Mouse (Mus musculus) MEL (cell line): ENCODE results near the gene Zbtb43. TPM values are rescaled to one million over a fixed set of nuclear protein-coding genes. Genes with fewer than 3 reads are reported as not detected.

Source experiments
- DNase-seq: peaks from one replicate; pipeline ENCODE4 v3.0.0; 2011; ENCODE audit warnings: low read depth, low spot score
- H3K27ac ChIP-seq: 2 replicates; pipeline ENCODE4 v1.5.1; 2012; ENCODE audit warnings: low read depth, mild to moderate bottlenecking, control low read depth, low read length, moderate library complexity; ENCODE audit not compliant: control insufficient read depth
- H3K27me3 ChIP-seq, 2 experiments: fragments of 150-350 bp in 1 of 2; sonication (generic) in 1 of 2; 2 replicates each; pipeline ENCODE4 v1.6.1; 2012; ENCODE audit warnings: low read length in 2 of 2, mild to moderate bottlenecking in 2 of 2, improper control_type of control experiment in 1 of 2, moderate library complexity in 1 of 2; ENCODE audit not compliant: insufficient read depth in 2 of 2, control insufficient read depth in 1 of 2
- H3K36me3 ChIP-seq, 2 experiments: 2 replicates each; pipeline ENCODE4 v1.6.1; 2012 to 2014; ENCODE audit warnings: low read length in 2 of 2, improper control_type of control experiment in 1 of 2, inconsistent platforms in 1 of 2, mild to moderate bottlenecking in 1 of 2; ENCODE audit not compliant: insufficient read depth in 2 of 2, control insufficient read depth in 1 of 2
- H3K4me1 ChIP-seq, 2 experiments: fragments of 150-350 bp in 1 of 2; sonication (generic) in 1 of 2; 2 replicates each; pipeline ENCODE4 v1.6.1; 2012; ENCODE audit warnings: low read length in 2 of 2, improper control_type of control experiment in 1 of 2, mild to moderate bottlenecking in 1 of 2; ENCODE audit not compliant: insufficient read depth in 2 of 2, control insufficient read depth in 1 of 2
- H3K4me3 ChIP-seq, 2 experiments: fragments of 150-350 bp in 1 of 2; sonication (generic) in 1 of 2; 2 replicates each; pipeline ENCODE4 v1.5.1; 2012; ENCODE audit warnings: low read depth in 2 of 2, low read length in 2 of 2, mild to moderate bottlenecking in 2 of 2, moderate library complexity in 2 of 2, control low read depth in 1 of 2, improper control_type of control experiment in 1 of 2; ENCODE audit not compliant: control insufficient read depth in 1 of 2, insufficient read depth in 1 of 2
- H3K79me2 ChIP-seq: 2 replicates; pipeline ENCODE4 v1.6.1; 2012; ENCODE audit warnings: mild to moderate bottlenecking, low read length, moderate library complexity; ENCODE audit not compliant: control insufficient read depth, poor library complexity, insufficient read depth
- H3K9ac ChIP-seq: 2 replicates; pipeline ENCODE4 v1.6.1; 2012; ENCODE audit warnings: low read depth, mild to moderate bottlenecking, control low read depth, low read length, moderate library complexity; ENCODE audit not compliant: control insufficient read depth, poor library complexity, severe bottlenecking
- H3K9me3 ChIP-seq: fragments of 150-350 bp; sonication (generic); replicated peaks from 2 replicates; pipeline ENCODE4 v1.6.1; 2012; ENCODE audit warnings: mild to moderate bottlenecking, low read length, improper control_type of control experiment, moderate library complexity; ENCODE audit not compliant: insufficient read depth
- CHD2 ChIP-seq: IDR thresholded peaks from 2 replicates; pipeline ENCODE4 v1.6.1; 2011; ENCODE audit warnings: low read length, improper control_type of control experiment
- CTCF ChIP-seq, 3 experiments: IDR thresholded peaks in 2 of 3; conservative IDR thresholded peaks in 1 of 3; 2 replicates each; pipeline ENCODE4 v1.5.1; 2011 to 2012; ENCODE audit warnings: low read length in 3 of 3, low read depth in 2 of 3, mild to moderate bottlenecking in 2 of 3, improper control_type of control experiment in 1 of 3, inconsistent platforms in 1 of 3, mixed read lengths in 1 of 3, moderate library complexity in 1 of 3; ENCODE audit not compliant: control insufficient read depth in 1 of 3, insufficient read depth in 1 of 3, poor library complexity in 1 of 3, severe bottlenecking in 1 of 3
- E2F4 ChIP-seq: IDR thresholded peaks from 2 replicates; pipeline ENCODE4 v1.6.1; 2011; ENCODE audit warnings: low read depth, low read length, improper control_type of control experiment, borderline replicate concordance
- ELF1 ChIP-seq: IDR thresholded peaks from 2 replicates; pipeline ENCODE4 v1.6.1; 2014; ENCODE audit warnings: low read depth, mild to moderate bottlenecking, inconsistent platforms, low read length, improper control_type of control experiment, moderate library complexity
- ETS1 ChIP-seq: IDR thresholded peaks from 2 replicates; pipeline ENCODE4 v1.6.1; 2012; ENCODE audit warnings: low read depth, mild to moderate bottlenecking, inconsistent platforms, low read length, improper control_type of control experiment, moderate library complexity
- KAT2A ChIP-seq: conservative IDR thresholded peaks from 2 replicates; pipeline ENCODE4 v1.6.1; 2012; ENCODE audit warnings: low read depth, low read length, improper control_type of control experiment, inconsistent platforms
- MAFK ChIP-seq: IDR thresholded peaks from 2 replicates; pipeline ENCODE4 v1.6.1; 2011; ENCODE audit warnings: low read depth, mild to moderate bottlenecking, low read length, improper control_type of control experiment, borderline replicate concordance
- MEF2A ChIP-seq: IDR thresholded peaks from 2 replicates; pipeline ENCODE4 v1.6.1; 2014; ENCODE audit warnings: low read depth, mild to moderate bottlenecking, inconsistent platforms, low read length, improper control_type of control experiment; ENCODE audit not compliant: poor library complexity, insufficient replicate concordance, severe bottlenecking; ENCODE audit errors: extremely low read depth
- MXI1 ChIP-seq: IDR thresholded peaks from 2 replicates; pipeline ENCODE4 v1.6.1; 2011; ENCODE audit warnings: mild to moderate bottlenecking, low read depth, low read length, improper control_type of control experiment
- MYB ChIP-seq: IDR thresholded peaks from 2 replicates; pipeline ENCODE4 v1.6.1; 2011; ENCODE audit warnings: mild to moderate bottlenecking, low read depth, low read length, improper control_type of control experiment
- MYC ChIP-seq: IDR thresholded peaks from 2 replicates; pipeline ENCODE4 v1.6.1; 2011; ENCODE audit warnings: low read depth, mild to moderate bottlenecking, low read length, improper control_type of control experiment, moderate library complexity
- NELFE ChIP-seq: IDR thresholded peaks from 2 replicates; pipeline ENCODE4 v1.6.1; 2011; ENCODE audit warnings: low read depth, low read length, improper control_type of control experiment
- POLR2AphosphoS2 ChIP-seq: IDR thresholded peaks from 2 replicates; pipeline ENCODE4 v1.6.1; 2011; ENCODE audit warnings: low read length, improper control_type of control experiment
- POLR2AphosphoS5 ChIP-seq: IDR thresholded peaks from 2 replicates; pipeline ENCODE4 v1.6.1; 2012; ENCODE audit warnings: low read depth, borderline replicate concordance, mild to moderate bottlenecking, inconsistent platforms, low read length, moderate library complexity, mixed read lengths
- RCOR1 ChIP-seq: IDR thresholded peaks from 2 replicates; pipeline ENCODE4 v1.6.1; 2012; ENCODE audit warnings: low read depth, mild to moderate bottlenecking, inconsistent platforms, low read length, improper control_type of control experiment
- SMC3 ChIP-seq: IDR thresholded peaks from 2 replicates; pipeline ENCODE4 v1.6.1; 2011; ENCODE audit warnings: low read depth, low read length, improper control_type of control experiment
- TBP ChIP-seq: IDR thresholded peaks from 2 replicates; pipeline ENCODE4 v1.8.0; 2011; ENCODE audit warnings: low read depth, low read length, improper control_type of control experiment
- TCF12 ChIP-seq: IDR thresholded peaks from 2 replicates; pipeline ENCODE4 v1.6.1; 2014; ENCODE audit warnings: low read depth, mild to moderate bottlenecking, inconsistent platforms, low read length, improper control_type of control experiment, moderate library complexity
- UBTF ChIP-seq: IDR thresholded peaks from 2 replicates; pipeline ENCODE4 v1.6.1; 2012; ENCODE audit warnings: low read depth, mild to moderate bottlenecking, inconsistent platforms, low read length, improper control_type of control experiment, moderate library complexity, borderline replicate concordance; ENCODE audit not compliant: insufficient read depth
- USF1 ChIP-seq: IDR thresholded peaks from 2 replicates; pipeline ENCODE4 v1.6.1; 2014; ENCODE audit warnings: low read depth, mild to moderate bottlenecking, inconsistent platforms, low read length, improper control_type of control experiment, moderate library complexity
- ZKSCAN1 ChIP-seq: IDR thresholded peaks from 2 replicates; pipeline ENCODE4 v1.6.1; 2012; ENCODE audit warnings: low read depth, mild to moderate bottlenecking, inconsistent platforms, low read length, improper control_type of control experiment, moderate library complexity
- ZMIZ1 ChIP-seq: IDR thresholded peaks from 2 replicates; pipeline ENCODE4 v1.6.1; 2012; ENCODE audit warnings: low read depth, mild to moderate bottlenecking, inconsistent platforms, low read length, improper control_type of control experiment, moderate library complexity
- polyA plus RNA-seq, 2 experiments: library from polyadenylated mRNA; stranded (reverse) in 1 of 2; unstranded in 1 of 2; fragments of >175 nt in 1 of 2; fragments of >200 nt in 1 of 2; gene quantifications; 2 replicates each; pipeline versions ENCODE4 v1.2.1 to v1.2.4; 2012; ENCODE audit warnings: low replicate concordance in 2 of 2, low read depth in 1 of 2; ENCODE audit not compliant: insufficient read length in 2 of 2, insufficient read depth in 1 of 2, missing spikeins in 1 of 2
- total RNA-seq: library from RNA; depleted of rRNA; stranded (reverse); fragments of 300-350 nt; gene quantifications from 2 replicates; pipeline ENCODE4 v1.2.3, GENCODE M21; 2012

Gene Zbtb43
- total and polyA plus RNA-seq, 3 experiments: 15.5 to 17.7 TPM; not detected in 1

DNA sequence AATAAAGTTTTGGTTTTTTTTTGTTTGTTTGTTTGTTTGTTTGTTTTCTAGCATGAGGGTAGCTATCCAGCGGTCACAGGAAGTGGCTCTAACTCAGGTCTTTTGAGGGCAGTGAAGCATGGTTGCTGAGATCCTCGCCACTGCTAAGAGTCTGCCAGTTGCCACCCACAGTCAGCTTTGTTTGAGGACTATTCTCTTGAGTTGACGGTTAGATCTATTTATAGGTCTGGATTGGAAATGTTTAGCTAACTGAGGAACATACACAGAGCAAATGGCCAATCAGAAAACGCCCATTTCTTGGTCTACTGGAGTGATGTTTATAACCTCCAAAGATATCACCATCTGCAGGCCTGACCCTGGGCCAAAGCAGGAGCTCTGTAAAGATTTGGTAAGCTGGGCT, 25.7 kb downstream of the Zbtb43 start:
- Histone ChIP-seq H3K9ac (no peak overlapping the region), H3K27ac (no peak overlapping the region), H3K79me2 (no peaks in the 10 kb centered on the region), H3K4me3 (no peak overlapping the region), H3K36me3 (no peaks in the 10 kb centered on the region), H3K9me3 (no peaks in the 10 kb centered on the region), H3K4me1 (no peaks in the 10 kb centered on the region), H3K27me3 (no peaks in the 10 kb centered on the region)
- DNase-seq: no peak
- TF ChIP-seq POLR2AphosphoS2 (no peak), CTCF (IDR thresholded peaks at IDR 0.05 in 2 of 3, conservative IDR thresholded peaks at IDR 0.05 in 1 of 3; ENCODE audit: control insufficient read depth in 1 of 3, insufficient read depth in 1 of 3, low read depth in 2 of 3, low read length in 3 of 3, poor library complexity in 1 of 3, severe bottlenecking in 1 of 3) (no peak), MYB (no peak), ETS1 (no peak), ZKSCAN1 (no peak), NELFE (no peak), RCOR1 (no peak)

DNA sequence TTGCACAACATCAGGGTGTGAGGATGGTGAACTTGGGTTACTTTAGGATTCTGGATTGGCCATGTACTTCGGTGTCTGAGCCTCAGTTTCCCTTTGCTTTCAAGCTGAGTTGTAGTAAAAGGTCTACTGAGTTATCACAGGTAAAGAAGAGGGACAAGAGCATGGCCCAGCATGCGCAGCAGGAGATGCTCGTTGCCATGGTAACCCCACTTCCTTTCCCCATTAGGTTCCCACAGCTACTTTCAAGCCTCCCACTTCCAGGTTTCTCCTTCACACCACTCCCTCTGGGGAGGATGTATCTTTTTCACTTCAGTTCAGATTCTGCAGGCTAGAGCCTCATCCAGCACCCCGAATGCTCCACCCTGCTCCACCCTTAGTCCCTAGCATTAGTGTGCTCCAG, 27.5 kb downstream of the Zbtb43 start:
- DNase-seq: no peak
- TF ChIP-seq MAFK (no peak), MYC (no peak), KAT2A (no peak), E2F4 (no peak), TBP (no peak), POLR2AphosphoS5 (no peak), ZKSCAN1 (no peak), MEF2A (no peak), TCF12 (no peak), UBTF (no peak), ELF1 (no peak), SMC3 (no peak), CHD2 (no peak), USF1 (no peak), ZMIZ1 (no peak), NELFE (no peak), MXI1 (no peak)
- no peak overlapping the region for H3K27ac ChIP-seq

More for the DNA sequence above, 27.5 kb downstream of the Zbtb43 start:
- H3K9ac ChIP-seq: no peak overlapping the region
- no peaks in the 10 kb centered on the region for H3K79me2 ChIP-seq
- H3K4me1 ChIP-seq: no peaks in the 10 kb centered on the region
- no peaks in the 10 kb centered on the region for H3K9me3 ChIP-seq
- H3K36me3 ChIP-seq: no peaks in the 10 kb centered on the region
- no peaks in the 10 kb centered on the region for H3K27me3 ChIP-seq
- no peak overlapping the region for H3K4me3 ChIP-seq
